Mouse (Mus musculus): ENCODE results near the gene Prim1. TPM values are rescaled to one million over a fixed set of nuclear protein-coding genes. Genes with fewer than 3 reads are reported as not detected.
"Not testable (repeated sequence)": the region's sequence is repeated elsewhere in the genome, so short reads cannot be mapped to it uniquely, and the experiment has no call there.

The Prim1 gene
- total RNA-seq, 4 experiments from 2014 or later: 6.5 to 9.3 (median 8.1) TPM

DNA sequence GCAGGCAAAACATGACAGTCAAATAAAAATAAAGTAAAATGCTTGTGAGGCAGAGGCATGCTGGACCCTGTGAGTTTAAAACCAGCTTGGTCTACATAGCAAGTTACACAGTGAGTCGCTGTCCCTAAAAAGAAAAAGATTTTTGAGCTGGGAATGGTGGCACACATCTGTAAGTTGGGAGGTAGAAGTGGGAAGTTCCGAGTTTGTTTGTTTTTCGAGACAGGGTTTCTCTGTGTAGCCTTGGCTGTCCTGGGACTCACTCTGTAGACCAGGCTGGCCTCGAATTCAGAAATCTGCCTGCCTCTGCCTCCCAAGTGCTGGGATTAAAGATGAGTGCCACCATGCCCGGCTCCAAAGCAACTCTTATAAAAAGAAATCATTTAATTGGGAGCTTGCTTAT is 63.3 kb downstream of the Prim1 start:
- not testable (repeated sequence) for DNase-seq (ENCODE audit: low spot score in 2 of 2)

Other genes with a start within 250 kb of the Prim1 start
- 1 to 10 TPM in 1 of 4 experiments, not detected in 3; 1.7 TPM for gene Rdh9, start 238.8 kb upstream of the Prim1 start, total RNA-seq (2022)
- under 1 TPM; 0.11 to 0.49 (median 0.34) TPM for gene Rdh16, start 214.0 kb upstream of the Prim1 start, total RNA-seq (2022)
- gene Rdh19, start 165.2 kb upstream of the Prim1 start, total RNA-seq (2022): not detected
- not detected for gene Rdh16f2, start 148.7 kb upstream of the Prim1 start, total RNA-seq (2022)
- not detected for gene Rdh7, start 126.4 kb upstream of the Prim1 start, total RNA-seq (2022)
- gene Sdr9c7, start 116.7 kb upstream of the Prim1 start, total RNA-seq (2022): not detected
- not detected for gene Hsd17b6, start 7.6 kb upstream of the Prim1 start, total RNA-seq (2022)
- 100 to 1,000 TPM; 335 to 362 (median 360) TPM for gene Naca, start 20.4 kb downstream of the Prim1 start, total RNA-seq (2022)
- gene Ptges3, start 43.8 kb downstream of the Prim1 start, total RNA-seq (2022): 100 to 1,000 TPM; 118 to 126 (median 124) TPM
- gene Atp5b, start 68.1 kb downstream of the Prim1 start, total RNA-seq (2022): 1,000 to 10,000 TPM; 1,625 to 1,859 (median 1,782) TPM
- 10 to 100 TPM; 36.4 to 39.1 (median 38.4) TPM for gene Baz2a, start 76.4 kb downstream of the Prim1 start, total RNA-seq (2022)
- 10 to 100 TPM; 14.3 to 18.7 (median 17.1) TPM for gene Rbms2, start 165.1 kb downstream of the Prim1 start, total RNA-seq (2022)
- 10 to 100 TPM; 32.6 to 36.0 (median 34.0) TPM for gene Gls2, start 179.3 kb downstream of the Prim1 start, total RNA-seq (2022)
- gene Spryd4, start 196.6 kb downstream of the Prim1 start, total RNA-seq (2022): 1 to 10 TPM; 8.4 to 9.4 (median 9.2) TPM
- gene Mip, start 210.7 kb downstream of the Prim1 start, total RNA-seq (2022): not detected
- gene Timeless, start 216.9 kb downstream of the Prim1 start, total RNA-seq (2022): 1 to 10 TPM; 6.4 to 9.9 (median 7.8) TPM
- gene Apon, start 238.9 kb downstream of the Prim1 start, total RNA-seq (2022): not detected

Data from left cerebral cortex, adult 8-10 months (tissue).